Mouse (Mus musculus) granulocyte monocyte progenitor cell, adult 5-6 weeks (primary cell): ENCODE results near the gene Tle6. TPM values are rescaled to one million over a fixed set of nuclear protein-coding genes. Genes with fewer than 3 reads are reported as not detected.

Experiments
- ATAC-seq: replicated peaks from 2 replicates; pipeline ENCODE4 v1.8.0; 2016; ENCODE audit warnings: mild to moderate bottlenecking, moderate TSS enrichment, inconsistent platforms; ENCODE audit not compliant: poor library complexity, severe bottlenecking
- total RNA-seq, 2 experiments: library from RNA; stranded (forward) in 1 of 2; stranded (reverse) in 1 of 2; fragments of 200-712, 200-1000 nt in 1 of 2; fragments of >200 nt in 1 of 2; fragmentation: Nextera tagmentation in 1 of 2; gene quantifications; 2 replicates each; pipeline ENCODE4 v1.2.3; 2014 to 2017

The Tle6 gene
- total RNA-seq, 2 experiments from 2014 or later = 7.9 to 26.0 TPM

- ATAC-seq = no peak
These were observed 56.3 kb downstream of the Tle6 start for GRCm38 (mm10) chr10:81544296-81545160.

- ATAC-seq = no peak
These were observed 57.2 kb downstream of the Tle6 start for GRCm38 (mm10) chr10:81543633-81544032.

GRCm38 (mm10) chr10:81542727-81543460, 58.0 kb downstream of the Tle6 start:
- ATAC-seq = no peak

GRCm38 (mm10) chr10:81541803-81542202, 59.1 kb downstream of the Tle6 start:
- ATAC-seq = no peak

DNA sequence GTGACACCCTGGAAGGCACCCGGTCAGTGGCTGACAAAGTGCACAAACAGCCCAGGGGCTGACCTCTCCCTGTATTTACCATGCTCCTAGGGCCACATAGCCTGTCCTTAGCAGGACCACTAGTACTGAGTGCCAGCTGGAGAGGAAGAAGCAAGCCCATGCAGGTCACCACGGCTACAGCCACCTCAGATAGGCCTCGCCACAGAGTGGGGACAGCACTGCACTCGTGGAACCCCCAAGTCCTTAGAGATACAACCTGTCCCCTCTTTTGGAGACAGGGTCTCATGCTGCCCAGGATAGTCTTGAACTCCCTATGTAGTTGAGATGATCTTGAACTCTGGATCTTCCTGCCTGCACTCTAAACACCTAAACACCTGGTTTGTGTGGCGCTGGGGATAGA, 59.5 kb downstream of the Tle6 start:
- no peak for ATAC-seq

Other genes starting within 250 kb of the Tle6 start
- gene Mfsd12, start 243.6 kb downstream of the Tle6 start, total RNA-seq (2014; fragmentation: Nextera tagmentation) = 12.0 and 17.5 TPM in 2 replicates
- 10.8 and 11.5 TPM in 2 replicates for gene Mfsd12, start 243.6 kb downstream of the Tle6 start, total RNA-seq (2017)
- not detected in 2 replicates for gene 4930404N11Rik, start 235.3 kb downstream of the Tle6 start, total RNA-seq (2014; fragmentation: Nextera tagmentation)
- 0.10 and 0.26 TPM in 2 replicates for gene 4930404N11Rik, start 235.3 kb downstream of the Tle6 start, total RNA-seq (2017)
- 14.8 and 17.0 TPM in 2 replicates for gene Fzr1, start 222.6 kb downstream of the Tle6 start, total RNA-seq (2014; fragmentation: Nextera tagmentation)
- gene Fzr1, start 222.6 kb downstream of the Tle6 start, total RNA-seq (2017) = 13.5 and 15.3 TPM in 2 replicates
- 12.2 and 34.9 TPM in 2 replicates for gene Dohh, start 216.6 kb downstream of the Tle6 start, total RNA-seq (2014; fragmentation: Nextera tagmentation)
- 41.8 and 46.2 TPM in 2 replicates for gene Dohh, start 216.6 kb downstream of the Tle6 start, total RNA-seq (2017)
- gene Gm48551, start 216.6 kb downstream of the Tle6 start, total RNA-seq (2014; fragmentation: Nextera tagmentation) = 4.0 TPM in 1 of 2 replicates, not detected in the other
- gene Gm48551, start 216.6 kb downstream of the Tle6 start, total RNA-seq (2017) = 0.30 TPM in 1 of 2 replicates, not detected in the other
- gene Gm48552, start 212.1 kb downstream of the Tle6 start, total RNA-seq (2014; fragmentation: Nextera tagmentation) = 2.2 TPM in 1 of 2 replicates, not detected in the other
- not detected in 2 replicates for gene Gm48552, start 212.1 kb downstream of the Tle6 start, total RNA-seq (2017)
- 37.5 and 43.6 TPM in 2 replicates for gene Smim24, start 208.0 kb downstream of the Tle6 start, total RNA-seq (2014; fragmentation: Nextera tagmentation)
- 11.5 and 13.3 TPM in 2 replicates for gene Smim24, start 208.0 kb downstream of the Tle6 start, total RNA-seq (2017)
- gene Nfic, start 145.4 kb downstream of the Tle6 start, total RNA-seq (2014; fragmentation: Nextera tagmentation) = 39.6 and 41.7 TPM in 2 replicates
- 5.3 and 10.5 TPM in 2 replicates for gene Nfic, start 145.4 kb downstream of the Tle6 start, total RNA-seq (2017)
- gene Celf5, start 118.4 kb downstream of the Tle6 start, total RNA-seq (2014; fragmentation: Nextera tagmentation) = not detected in 2 replicates
- gene Celf5, start 118.4 kb downstream of the Tle6 start, total RNA-seq (2017) = not detected in 2 replicates
- 124 and 140 TPM in 2 replicates for gene Ncln, start 104.7 kb downstream of the Tle6 start, total RNA-seq (2014; fragmentation: Nextera tagmentation)
- gene Ncln, start 104.7 kb downstream of the Tle6 start, total RNA-seq (2017) = 83.1 and 128 TPM in 2 replicates
- gene S1pr4, start 100.9 kb downstream of the Tle6 start, total RNA-seq (2014; fragmentation: Nextera tagmentation) = 7.8 and 10.5 TPM in 2 replicates
- 7.0 and 9.2 TPM in 2 replicates for gene S1pr4, start 100.9 kb downstream of the Tle6 start, total RNA-seq (2017)
- 30.0 and 31.7 TPM in 2 replicates for gene Gna15, start 76.8 kb downstream of the Tle6 start, total RNA-seq (2014; fragmentation: Nextera tagmentation)
- gene Gna15, start 76.8 kb downstream of the Tle6 start, total RNA-seq (2017) = 23.8 and 34.6 TPM in 2 replicates
- gene Gna11, start 55.9 kb downstream of the Tle6 start, total RNA-seq (2014; fragmentation: Nextera tagmentation) = 17.0 and 25.7 TPM in 2 replicates
- gene Gna11, start 55.9 kb downstream of the Tle6 start, total RNA-seq (2017) = 4.9 and 6.4 TPM in 2 replicates
- gene Aes, start 41.6 kb downstream of the Tle6 start, total RNA-seq (2014; fragmentation: Nextera tagmentation) = 216 and 220 TPM in 2 replicates
- gene Aes, start 41.6 kb downstream of the Tle6 start, total RNA-seq (2017) = 151 and 250 TPM in 2 replicates
- gene Tle2, start 26.5 kb downstream of the Tle6 start, total RNA-seq (2014; fragmentation: Nextera tagmentation) = 4.4 and 5.0 TPM in 2 replicates
- gene Tle2, start 26.5 kb downstream of the Tle6 start, total RNA-seq (2017) = 0.17 and 2.4 TPM in 2 replicates
- gene BC025920, start 5.2 kb upstream of the Tle6 start, total RNA-seq (2014; fragmentation: Nextera tagmentation) = 3.7 and 4.4 TPM in 2 replicates
- gene BC025920, start 5.2 kb upstream of the Tle6 start, total RNA-seq (2017) = 0.26 and 1.4 TPM in 2 replicates
- 8.3 and 12.6 TPM in 2 replicates for gene Sirt6, start 26.7 kb upstream of the Tle6 start, total RNA-seq (2014; fragmentation: Nextera tagmentation)
- 5.3 and 6.2 TPM in 2 replicates for gene Sirt6, start 26.7 kb upstream of the Tle6 start, total RNA-seq (2017)
- 7.6 and 9.2 TPM in 2 replicates for gene Ankrd24, start 27.5 kb upstream of the Tle6 start, total RNA-seq (2014; fragmentation: Nextera tagmentation)
- gene Ankrd24, start 27.5 kb upstream of the Tle6 start, total RNA-seq (2017) = 7.5 and 8.3 TPM in 2 replicates
- gene Gm10778, start 48.0 kb upstream of the Tle6 start, total RNA-seq (2014; fragmentation: Nextera tagmentation) = 3.1 and 9.4 TPM in 2 replicates
- gene Gm10778, start 48.0 kb upstream of the Tle6 start, total RNA-seq (2017) = 4.2 and 6.1 TPM in 2 replicates
- 17.2 and 27.2 TPM in 2 replicates for gene Zfp433, start 103.8 kb upstream of the Tle6 start, total RNA-seq (2014; fragmentation: Nextera tagmentation)
- 12.3 and 21.7 TPM in 2 replicates for gene Zfp433, start 103.8 kb upstream of the Tle6 start, total RNA-seq (2017)
- 2.6 and 5.2 TPM in 2 replicates for gene Gm3055, start 170.1 kb upstream of the Tle6 start, total RNA-seq (2014; fragmentation: Nextera tagmentation)
- 0.39 and 1.3 TPM in 2 replicates for gene Gm3055, start 170.1 kb upstream of the Tle6 start, total RNA-seq (2017)
- 1.9 and 6.0 TPM in 2 replicates for gene Gm4767, start 211.1 kb upstream of the Tle6 start, total RNA-seq (2014; fragmentation: Nextera tagmentation)
- 0.72 and 2.2 TPM in 2 replicates for gene Gm4767, start 211.1 kb upstream of the Tle6 start, total RNA-seq (2017)